Mouse (Mus musculus) brain, embryonic 18.5 days (tissue): ENCODE measurements at regions not wholly inside any gene's neighbourhood (a gene's known extent, or its start where the extent isn't known, plus 50 kb on each side); places are given as distances from the start of the nearest gene placed in this dataset.

ENCODE experiments used
- DNase-seq: peaks from one replicate; pipeline ENCODE4 v3.0.0-alpha.2; 2012; ENCODE audit warnings: low read depth, low spot score

DNA sequence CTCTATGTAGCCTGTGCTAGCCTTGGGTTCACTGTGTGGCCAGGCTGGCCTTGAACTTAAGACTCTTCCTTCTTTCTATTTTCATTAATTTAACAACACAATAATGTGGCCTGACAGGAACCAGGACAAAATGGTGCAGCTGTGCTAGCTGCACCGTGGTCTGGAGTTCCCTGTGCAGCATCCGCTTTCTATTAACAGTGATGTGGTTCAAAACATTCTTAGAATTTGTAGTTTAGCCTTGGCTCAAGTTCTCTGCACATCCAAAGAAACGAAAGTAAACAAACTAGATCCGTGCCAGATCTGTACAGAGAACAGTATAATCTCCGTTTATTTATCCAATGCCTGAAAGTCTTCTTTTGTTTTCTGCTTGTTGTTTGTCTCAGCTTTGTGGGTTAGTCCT is 88.5 kb downstream of the Irx1 start:
- DNase-seq: no peak

DNA sequence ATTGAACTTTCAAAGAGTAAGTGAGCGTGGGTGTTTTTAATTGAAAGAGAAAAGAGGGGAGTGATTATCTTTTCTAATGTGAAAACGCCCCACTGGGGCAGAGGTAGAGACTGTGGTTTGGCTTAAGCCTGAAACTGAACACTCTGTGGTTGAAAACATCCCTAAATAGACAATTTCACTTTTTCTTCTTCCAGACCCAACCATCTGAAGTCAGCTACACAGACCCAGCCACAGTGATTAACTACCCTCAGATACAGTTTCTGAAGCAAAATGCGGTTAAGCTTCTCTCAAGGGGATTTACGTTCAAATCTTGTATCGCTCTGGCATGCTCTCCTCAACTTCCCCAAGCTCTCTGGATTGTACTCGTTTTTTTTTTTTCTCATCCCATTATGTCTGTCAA is 94.8 kb downstream of the Irx1 start:
- DNase-seq: no peak

DNA sequence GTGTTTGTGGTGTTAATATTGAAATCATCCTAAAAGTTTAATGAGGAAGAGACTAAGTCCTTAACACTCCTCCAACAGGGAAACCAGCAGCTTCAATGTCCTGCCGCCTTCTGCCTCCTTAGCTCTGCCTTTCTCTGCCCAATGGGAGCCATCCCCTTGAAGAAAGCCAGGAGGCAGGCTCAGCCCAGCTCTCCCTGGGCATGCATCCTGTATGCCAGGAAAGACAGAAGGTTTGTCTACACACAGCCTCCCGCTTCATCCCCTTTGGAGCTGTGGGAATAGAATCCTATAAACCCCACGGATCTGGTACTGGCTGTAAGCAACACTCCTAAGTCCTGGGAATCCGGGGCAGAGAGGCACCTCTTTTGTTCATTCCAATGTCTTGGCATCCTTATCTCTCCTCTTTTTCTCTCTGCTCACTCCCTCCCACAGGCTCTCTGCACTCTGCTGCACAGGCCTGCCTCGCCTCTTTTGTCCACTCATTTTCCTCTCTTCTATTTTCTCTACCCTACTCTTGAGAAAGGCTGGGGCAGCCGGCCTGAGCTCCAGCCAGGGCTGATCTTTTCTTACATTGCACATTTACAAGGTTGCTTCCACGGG is 110.0 kb downstream of the Irx1 start:
- no peak for DNase-seq

DNA sequence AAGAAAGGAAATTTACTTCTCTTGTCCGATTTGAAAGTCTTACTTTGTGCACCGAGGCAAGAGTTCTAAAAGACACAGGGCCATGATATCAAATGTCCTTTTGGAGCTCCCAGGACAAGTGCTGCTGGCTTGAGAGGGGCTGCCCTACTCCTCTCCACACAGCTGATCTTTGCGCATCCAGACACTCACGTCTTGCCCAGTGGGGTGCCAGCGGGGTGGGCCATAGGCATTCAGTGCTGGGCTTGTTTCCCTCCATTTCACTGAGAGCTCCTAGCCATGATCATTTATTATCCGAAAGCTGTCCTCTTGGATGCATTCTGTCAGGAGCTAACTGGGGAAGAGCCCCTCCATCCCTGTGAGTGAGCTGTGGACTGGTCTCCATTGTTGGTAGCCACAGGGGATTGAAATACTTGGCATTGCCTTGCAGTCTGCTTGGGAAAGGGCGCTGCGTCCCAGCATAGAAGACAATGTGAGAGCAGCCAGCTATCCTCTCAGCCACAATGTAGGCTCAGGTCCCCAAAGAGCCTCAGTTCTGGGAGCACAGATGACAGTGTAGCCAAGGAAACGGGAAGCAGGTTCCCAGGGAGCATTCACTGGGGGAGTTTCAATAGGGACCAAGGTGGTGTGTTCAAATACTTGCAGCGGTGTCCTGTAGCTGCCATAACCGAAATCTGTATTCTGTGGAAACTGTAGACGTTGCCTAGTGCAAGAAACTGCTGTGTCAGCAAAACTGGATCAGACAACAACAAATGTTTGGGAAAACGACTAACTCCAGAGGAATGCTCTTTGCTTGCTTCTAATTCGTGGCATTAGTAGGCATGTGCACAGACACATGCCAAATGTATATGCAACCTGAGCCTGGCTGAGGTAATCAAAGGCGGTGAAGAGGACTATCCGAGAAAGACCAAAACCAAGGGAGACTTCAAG is 159.2 kb downstream of the Irx1 start:
- DNase-seq: peak; percentile 6

DNA sequence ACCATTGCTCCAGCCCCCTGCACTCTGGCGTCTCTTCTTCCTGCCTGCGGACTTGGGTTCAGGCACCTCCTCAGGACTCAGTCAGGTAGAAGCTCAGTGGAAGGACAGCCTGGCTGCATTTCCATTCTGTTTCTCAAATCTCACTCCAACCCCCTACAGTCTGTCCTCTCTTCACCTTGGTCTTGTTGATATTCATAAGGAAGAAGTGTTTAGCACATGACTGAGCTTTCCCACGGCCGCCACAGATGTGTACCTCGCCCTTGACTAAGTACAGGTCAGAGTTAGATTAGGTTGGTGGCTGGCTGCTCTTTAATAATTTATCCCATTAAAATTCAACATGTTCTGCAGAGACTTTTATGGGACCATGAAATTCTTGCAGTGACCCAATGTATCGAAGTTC is 165.2 kb downstream of the Irx1 start:
- DNase-seq: no peak

DNA sequence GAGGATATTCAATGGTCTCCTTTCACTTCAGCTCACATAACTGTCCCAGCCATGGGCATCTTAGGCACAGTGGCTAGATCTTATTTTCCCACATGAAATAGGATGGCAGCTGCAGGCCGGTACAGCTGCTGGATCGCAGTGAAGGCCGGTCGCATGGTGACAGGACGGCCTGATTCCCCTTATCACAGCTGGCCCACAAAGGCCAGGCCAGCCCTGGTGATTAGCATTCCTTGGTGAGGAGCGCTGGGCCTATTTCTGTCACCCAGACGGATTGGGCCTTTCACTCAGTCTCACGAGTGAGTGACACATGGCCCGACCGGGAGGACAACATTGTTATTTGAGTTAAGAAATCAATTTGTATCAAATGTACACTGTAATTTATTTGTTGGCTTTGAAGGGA is 178.8 kb downstream of the Irx1 start:
- no peak for DNase-seq

DNA sequence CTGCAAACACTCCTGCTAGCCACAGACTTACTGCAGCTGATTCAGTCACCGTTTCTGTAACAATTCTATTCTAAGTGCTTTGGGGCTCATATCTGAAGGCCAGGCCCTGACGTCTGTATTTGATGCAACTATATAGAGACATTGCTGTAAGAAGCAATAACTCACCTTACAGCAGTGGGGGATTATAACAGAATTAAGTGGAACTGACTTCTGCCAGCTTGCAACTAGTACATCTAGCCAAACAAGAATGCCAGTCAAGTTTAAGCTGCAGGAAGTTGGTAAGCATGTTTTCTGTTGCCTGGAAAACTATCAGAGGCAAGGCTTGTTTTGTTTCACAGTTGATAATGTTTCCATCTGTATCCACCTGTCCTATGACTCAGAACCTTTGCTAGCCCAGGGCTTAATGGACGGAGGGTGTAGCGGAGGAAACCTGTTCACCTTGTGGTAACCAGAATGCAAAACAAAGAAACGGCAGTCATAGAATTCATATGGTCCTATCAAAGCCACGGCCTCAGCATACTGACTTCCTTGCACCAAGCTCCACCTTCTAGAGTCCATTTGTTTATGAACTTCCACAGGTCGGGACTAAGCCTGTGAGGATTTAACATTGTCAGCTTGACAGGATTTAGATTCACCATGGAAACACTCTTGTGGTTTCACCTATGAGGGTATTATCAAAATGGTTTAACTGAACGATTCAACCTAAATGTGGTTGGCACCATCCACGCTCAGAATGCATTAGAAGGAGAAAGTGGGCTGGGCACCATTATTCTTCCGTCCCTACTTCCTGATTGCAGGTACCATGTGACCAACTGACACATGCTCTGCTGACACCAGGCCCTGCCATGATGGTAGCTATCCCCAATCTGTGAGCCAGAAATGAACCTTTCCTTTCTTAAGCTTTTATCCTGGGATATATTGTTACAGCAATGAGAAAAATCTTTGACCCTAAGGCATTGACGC is 216.2 kb downstream of the Irx1 start:
- DNase-seq: no peak

DNA sequence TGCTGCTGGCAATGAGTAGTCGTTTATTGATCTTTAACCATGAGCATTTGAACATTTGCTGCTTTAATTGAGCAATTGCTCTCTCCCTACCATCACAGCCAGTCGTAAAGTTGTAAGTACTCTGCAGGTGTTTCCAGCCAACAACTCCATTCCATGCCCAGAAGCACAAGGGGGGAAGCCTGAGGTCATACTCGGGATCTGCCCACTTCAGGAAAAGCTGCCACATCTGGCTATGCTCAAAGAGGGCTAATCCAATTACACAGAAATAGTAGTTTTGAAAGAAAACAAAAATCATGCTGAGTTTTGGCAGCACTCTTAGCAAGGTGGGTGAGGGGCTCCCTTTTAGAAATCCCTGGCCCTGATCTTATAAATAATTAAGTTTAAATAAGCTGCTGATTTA is 217.0 kb downstream of the Irx1 start:
- no peak for DNase-seq

DNA sequence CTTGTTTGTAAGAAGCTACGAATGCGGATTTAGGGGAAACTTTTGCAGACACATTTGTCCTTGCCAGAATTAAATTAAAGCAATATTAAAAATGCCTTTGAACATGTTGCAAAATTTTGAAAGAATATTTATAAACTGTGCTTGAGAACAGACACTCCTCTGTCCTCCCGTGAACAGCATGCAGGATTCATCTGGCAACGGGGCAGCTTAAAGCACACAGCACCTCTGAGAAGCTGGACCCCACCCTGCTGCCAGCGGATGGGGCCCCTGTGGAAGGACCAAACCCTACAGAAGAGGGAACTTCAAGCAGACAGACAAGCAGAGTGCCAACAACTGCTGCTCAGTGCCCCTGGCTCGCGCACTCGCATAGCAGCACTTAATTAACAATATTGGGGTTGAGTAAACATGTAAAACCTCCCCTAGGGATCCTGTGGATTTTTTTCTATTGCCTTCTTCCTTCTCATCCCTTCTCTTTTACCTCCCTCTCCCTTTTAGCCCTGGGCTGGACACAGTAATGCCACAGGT is 226.6 kb downstream of the Irx1 start:
- DNase-seq: no peak

DNA sequence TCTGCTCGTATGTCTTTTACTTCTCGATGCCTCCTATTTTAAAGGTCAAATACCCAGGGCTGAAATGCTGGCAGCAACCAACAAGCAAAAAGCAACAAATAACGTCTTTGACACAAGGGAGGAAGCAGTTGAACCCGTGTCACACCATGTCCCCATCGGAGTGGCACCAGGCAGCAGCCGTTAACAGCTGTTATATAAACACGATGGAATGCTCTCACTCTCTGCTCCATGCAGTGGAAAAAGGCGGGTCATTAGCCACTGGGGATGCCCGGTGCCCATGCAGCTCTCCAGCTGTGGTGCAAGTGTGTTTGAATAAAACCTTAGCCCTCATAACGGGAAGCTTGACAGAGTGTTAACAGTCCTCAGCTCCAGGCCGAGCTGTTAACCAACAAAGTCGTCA is 229.3 kb downstream of the Irx1 start:
- DNase-seq: no peak

DNA sequence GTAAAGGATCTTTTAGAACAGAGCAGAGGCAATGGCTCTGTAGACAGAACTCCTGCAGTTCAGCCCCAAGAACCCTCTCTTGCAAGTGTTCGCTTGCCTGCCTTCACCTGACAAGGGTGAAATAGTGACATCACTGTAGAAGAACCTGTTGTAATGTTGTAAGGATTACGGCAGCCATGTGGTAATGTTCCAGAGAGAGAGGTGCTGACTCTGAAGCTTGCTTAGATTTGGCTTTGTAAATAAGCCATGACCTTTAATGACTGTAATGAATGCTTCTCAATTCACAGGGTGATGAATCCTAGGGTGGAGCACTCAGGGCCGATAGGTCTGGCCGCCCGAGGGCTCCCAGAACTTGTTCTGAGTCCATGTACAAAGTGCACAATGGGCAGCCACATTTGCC is 230.2 kb downstream of the Irx1 start:
- no peak for DNase-seq

DNA sequence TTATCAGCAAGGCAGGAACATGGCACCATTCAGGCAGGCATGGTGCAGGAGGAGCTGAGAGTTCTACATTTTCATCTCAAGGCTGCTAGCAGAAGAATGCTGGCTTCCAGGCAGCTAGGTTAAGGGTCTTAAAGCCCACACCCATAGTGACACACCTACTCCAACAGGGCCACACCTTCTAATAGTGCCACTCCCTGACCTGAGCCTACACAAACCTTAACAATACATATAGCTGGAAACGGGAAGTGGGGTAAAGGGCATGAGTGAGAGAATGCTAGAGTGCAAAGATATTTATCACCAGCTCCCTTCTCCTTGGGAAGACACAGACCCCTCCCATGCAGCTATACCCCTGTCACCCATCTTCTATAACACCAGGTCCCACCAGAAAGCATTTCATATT is 230.6 kb downstream of the Irx1 start:
- DNase-seq: no peak

DNA sequence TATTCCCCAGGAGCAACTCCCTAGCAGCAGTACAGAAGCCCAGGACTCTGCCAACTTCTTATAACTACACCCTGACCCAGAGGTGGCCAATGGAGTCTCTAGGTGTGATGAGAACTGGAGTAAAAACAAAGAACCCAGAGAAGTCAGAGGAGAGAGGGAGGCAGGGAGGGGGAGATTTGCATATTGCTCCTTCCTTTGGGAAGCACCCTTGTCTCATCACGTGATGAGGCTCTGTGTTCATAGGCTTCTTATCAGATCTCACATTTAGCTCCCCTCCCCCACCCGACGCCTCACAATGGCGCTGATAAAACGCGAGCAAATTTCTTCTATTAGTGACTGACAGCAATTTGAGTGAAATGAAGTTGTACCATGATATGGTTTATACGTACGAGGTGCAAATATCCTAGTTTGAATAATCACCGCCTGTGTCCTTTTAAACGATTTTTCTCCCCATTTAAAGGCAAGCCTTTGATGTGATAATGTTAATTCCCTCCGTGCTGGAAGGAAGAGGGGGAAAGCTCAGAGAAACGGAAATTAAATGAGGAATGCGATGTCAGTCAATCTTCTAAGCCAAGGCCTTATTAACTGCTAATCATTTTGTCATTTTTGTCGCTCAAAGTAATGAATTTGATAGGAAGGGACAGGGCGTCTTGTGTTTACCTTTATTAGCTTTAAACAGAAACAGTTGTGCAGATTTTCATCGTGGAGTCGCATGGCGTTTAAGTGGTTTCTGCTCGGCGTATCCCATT is 273.3 kb downstream of the Irx1 start:
- DNase-seq: peak; percentile 12

DNA sequence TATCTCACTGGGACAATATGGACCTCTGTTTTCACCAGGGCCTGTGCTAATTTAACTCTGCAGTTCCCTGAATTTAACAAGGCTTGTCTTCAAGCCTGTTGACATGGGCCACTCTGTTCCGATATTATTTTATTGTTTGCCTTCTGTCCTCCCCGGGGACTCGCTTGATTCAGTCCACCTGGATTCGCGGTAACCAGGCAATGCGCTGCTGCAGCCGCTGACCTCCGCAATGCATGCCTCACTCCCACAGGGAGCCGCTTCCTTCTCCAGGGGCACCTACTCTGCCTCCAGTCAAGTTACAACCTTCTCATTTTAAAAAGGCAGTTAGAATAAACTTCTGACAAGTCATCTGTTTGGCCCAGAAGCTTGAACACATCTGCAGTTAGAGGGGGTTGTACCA is 274.3 kb downstream of the Irx1 start:
- no peak for DNase-seq

DNA sequence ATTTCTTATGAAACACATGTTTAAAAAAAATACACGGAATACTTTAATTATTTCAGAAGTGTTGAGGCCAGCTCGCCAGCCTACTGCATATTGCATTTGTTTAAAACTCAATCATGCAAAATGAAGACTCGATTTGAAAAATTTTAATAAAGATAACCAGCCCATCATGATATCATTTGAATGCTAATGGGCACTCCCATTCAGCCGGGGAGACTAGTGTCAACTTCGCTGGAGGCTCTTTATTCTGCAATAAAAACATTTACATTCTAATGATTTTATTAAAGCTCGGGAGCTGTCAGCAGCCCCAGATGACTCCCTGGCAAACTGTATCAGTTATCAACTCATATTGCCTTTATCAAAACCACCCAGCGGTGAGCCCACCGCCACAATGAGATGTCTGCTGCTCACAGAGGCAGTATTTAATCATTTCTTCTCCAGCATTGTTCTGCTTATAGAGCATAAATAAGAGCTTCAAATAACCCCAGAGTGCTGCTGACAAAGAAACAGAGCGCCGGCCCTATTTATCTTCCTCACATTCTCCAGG is 287.4 kb downstream of the Irx1 start:
- DNase-seq: no peak

DNA sequence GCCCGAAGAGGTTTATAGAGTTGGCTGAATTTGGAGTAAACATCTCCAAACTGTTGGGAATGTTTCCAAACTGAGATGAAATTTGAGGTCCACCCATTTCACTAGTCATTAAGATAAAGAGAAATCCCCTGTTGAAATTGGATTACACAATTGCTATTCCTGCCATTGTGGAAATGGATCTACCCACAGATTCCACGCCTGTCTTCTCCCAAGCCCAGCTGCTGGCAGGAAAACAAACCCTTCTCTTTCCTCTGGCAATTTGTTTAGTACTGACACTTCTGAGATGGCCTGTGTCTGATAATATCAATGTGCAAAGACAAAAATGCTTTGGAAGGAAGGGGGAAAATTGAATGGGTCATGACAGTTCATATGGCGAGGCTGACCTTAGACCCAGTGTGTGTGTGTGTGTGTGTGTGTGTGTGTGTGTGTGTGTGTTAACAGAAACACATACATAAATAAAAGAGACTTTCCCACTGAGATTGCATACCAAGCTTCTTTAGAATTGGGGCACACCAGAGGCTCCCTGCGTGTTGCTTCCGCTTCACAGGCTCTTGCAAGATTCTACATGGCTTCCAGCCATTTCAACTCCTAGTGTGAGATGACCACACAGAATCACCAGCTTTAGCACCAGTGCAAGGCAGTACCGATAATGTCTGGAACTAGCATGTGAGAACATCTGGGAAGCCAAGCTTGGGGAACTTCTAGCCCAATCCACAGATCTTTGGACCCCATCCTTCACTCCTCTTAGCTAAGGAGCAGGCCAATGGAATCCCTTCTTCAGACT is 293.4 kb downstream of the Irx1 start:
- DNase-seq: no peak

DNA sequence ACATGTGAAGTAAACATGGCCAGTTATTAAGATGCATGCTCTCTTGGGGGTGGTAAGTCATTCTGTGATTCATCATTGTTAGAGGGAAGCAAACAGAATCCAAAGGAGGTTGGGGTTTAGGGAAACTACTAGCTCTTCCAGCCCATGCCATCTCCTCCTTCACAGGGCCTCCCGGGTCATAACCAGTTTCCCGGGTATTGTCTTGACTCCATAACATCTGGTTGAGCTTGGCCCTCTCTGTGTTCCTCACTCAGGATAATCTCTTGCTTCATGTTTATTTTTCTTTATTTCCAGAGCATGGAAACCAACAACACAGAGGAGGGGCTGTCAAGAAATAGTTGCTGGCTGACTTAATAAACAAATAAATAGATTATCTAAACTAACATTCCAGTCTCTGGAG is 295.3 kb downstream of the Irx1 start:
- no peak for DNase-seq

DNA sequence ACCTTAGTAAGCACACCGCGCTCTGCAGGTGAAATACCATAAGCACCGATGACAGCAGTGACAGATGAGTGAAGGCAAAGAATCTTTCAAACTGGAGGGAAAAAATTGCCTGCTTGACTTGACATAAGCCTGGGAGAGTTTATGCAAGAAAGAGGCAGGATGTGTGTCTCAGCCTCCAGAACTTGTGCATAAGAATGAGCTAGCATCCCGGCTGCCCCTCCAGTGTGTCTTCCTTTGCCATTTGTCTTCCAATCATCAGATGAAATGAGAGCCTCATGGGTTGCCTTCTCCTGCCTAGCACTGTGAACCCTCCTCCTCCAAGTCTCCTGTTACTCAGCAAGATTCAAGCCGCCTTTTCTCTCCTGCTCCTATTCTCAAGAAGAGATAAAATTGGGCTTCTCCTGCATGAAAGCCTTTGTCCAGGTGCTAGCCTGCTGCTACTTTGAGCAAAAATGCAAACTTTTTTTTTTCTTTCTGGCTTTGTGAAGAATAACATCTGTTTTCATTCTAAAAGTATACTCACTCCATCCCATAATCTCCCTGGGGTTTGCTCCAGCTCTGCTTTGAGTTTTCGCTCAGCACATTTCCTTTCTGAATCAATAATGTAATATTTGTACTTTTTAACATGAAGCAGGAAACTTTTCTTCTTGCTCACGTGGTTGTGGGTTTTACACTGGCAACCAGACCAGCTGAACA is 298.2 kb downstream of the Irx1 start:
- no peak for DNase-seq

DNA sequence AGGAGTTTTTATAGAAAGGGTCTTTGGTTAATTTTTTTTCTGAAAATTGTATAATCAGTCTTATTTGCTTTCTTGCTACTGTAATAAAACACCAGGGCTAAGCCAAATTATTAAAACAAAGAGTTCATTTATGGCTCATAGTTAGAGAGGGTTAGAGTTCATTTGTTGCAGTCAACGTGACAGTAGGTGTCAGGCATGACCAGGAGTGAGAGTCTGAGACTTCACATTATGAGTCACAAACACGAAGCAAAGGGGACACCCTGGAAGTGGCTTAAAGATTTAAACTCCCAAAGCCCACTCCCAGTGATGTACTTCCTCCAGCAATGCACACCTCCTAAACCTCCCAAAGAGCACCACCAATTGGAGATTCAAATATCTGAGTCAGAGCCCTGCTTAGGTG is 305.6 kb downstream of the Irx1 start:
- DNase-seq: no peak
